Mouse (Mus musculus) E14TG2a.4 (cell line): Measurements from ENCODE around the gene Col4a4.

Experiments used
- CTCF ChIP-seq: conservative IDR thresholded peaks from 2 replicates; pipeline ENCODE4 v1.5.1; 2014; ENCODE audit warnings: low read length
- NANOG ChIP-seq: IDR thresholded peaks from 2 replicates; pipeline ENCODE4 v1.6.1; 2014; ENCODE audit warnings: borderline replicate concordance, low read length, mixed read lengths
- POU5F1 ChIP-seq: IDR thresholded peaks from 2 replicates; pipeline ENCODE4 v1.6.1; 2014; ENCODE audit warnings: low read length, borderline replicate concordance

DNA sequence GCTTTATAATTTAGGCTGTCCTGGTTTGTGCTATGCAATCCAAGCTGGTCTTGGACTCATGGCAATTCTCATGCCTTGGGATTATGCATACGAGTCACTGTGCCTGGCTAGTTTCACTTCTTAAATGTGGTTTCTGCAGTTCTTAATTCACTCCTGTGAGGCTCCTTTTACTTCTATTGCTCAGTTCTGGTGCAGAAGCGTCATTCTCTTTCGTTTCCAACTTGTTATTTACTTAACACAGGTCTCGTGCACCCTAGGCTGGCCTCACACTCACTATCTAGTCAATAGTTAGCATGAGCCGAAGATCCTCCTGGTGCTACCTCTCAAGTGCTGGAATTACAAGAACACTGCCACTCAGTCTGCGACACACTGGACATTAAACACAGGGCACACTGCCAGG is 117.8 kb downstream of the Col4a4 start:
- TF ChIP-seq CTCF (no peak), NANOG (no peak), POU5F1 (no peak)
